In genomic region chr16:91217077-91217476, GRCm38 (mm10) we compare ENCODE assay signal across 20 mouse cellular contexts. TPM values are rescaled to one million over a fixed set of nuclear protein-coding genes. Genes with fewer than 3 reads are reported as not detected.
DNase-seq lines count a peak whose midpoint lies in the region; TF ChIP-seq lines count a peak whose summit lies in the region.
"Had no signal": no experiment of that assay in that cellular context is flagged by ENCODE, and none has a peak within 500 bp of the region (broad histone marks: within the 10 kb centered on the region; RNA-seq: fewer than 3 reads in every experiment).

No protein-coding gene starts in this region.

- TF ChIP-seq POLR2A in thymus, adult 2 months (IDR thresholded peaks at IDR 0.05; ENCODE audit: control insufficient read depth, extremely low read depth, insufficient read depth, low read length, poor library complexity) = no peak

- H3K27ac ChIP-seq in layer of hippocampus, adult 2 months = no peak overlapping the region
- H3K27ac ChIP-seq in thymus, adult 2 months (ENCODE audit: control insufficient read depth, insufficient read depth, low read length) = no peak overlapping the region
- H3K27ac ChIP-seq: liver, embryonic 13.5 days; midbrain, embryonic 12.5 days had no signal

- H3K36me3 ChIP-seq in thymus, adult 2 months (ENCODE audit: control insufficient read depth, insufficient read depth, low read length) = no peaks in the 10 kb centered on the region
- H3K36me3 ChIP-seq: liver, embryonic 13.5 days; midbrain, embryonic 12.5 days had no signal

- peak; percentile 54 for TF ChIP-seq CTCF in layer of hippocampus, adult 2 months (conservative IDR thresholded peaks at IDR 0.05)
- no peak for TF ChIP-seq CTCF in thymus, adult 2 months (IDR thresholded peaks at IDR 0.05; ENCODE audit: borderline replicate concordance, control insufficient read depth, extremely low read depth, insufficient read depth, low read length, poor library complexity)

- 25% methylated on average over 6 of the region's 6 CpGs for WGBS in thymus, adult 2 months

- no peaks in the 10 kb centered on the region for H3K4me1 ChIP-seq in thymus, adult 2 months (replicated peaks; ENCODE audit: control insufficient read depth, insufficient read depth, low read length)
- H3K4me1 ChIP-seq: liver, embryonic 13.5 days had no signal

- no peak overlapping the region for H3K4me3 ChIP-seq in layer of hippocampus, adult 2 months
- H3K4me3 ChIP-seq in thymus, adult 2 months (ENCODE audit: control insufficient read depth, insufficient read depth, low read length) = no peak overlapping the region
- H3K4me3 ChIP-seq: erythroblast, embryonic 14.5 days; liver, embryonic 13.5 days; midbrain, embryonic 12.5 days had no signal

- peak; percentile 29 to 42 for DNase-seq in cerebellum, postnatal 10 days
- no peak for DNase-seq in cerebellum, adult 9-10 months
- no peak for DNase-seq in layer of hippocampus, adult 2 months (ENCODE audit: low spot score in 2 of 2)
- no peak for DNase-seq in layer of hippocampus, adult 11-12 months (ENCODE audit: low spot score)
- peak; percentile 13 for DNase-seq in thymus, postnatal 25 days
- no peak for DNase-seq in thymus, adult 2 months
- no peak for DNase-seq in ovary, postnatal 10 days (ENCODE audit: low spot score)
- DNase-seq in right cerebral cortex, postnatal 4 days = no peak
- DNase-seq: adrenal gland, adult 2 months; cerebellum, adult 2 months; gastrocnemius, postnatal 25 days; heart, postnatal 36 days; kidney, postnatal 25 days; left cerebral cortex, postnatal 4 days; liver, embryonic 13.5 days; lung, postnatal 36 days had no signal

- peaks cover 7% of the 10 kb centered on the region; the same call in 1 of the 2 replicates for H3K27me3 ChIP-seq in thymus, adult 2 months (ENCODE audit: control insufficient read depth, insufficient read depth, low read length)

RNA-seq across cellular contexts. Expression of gene Olig2, which starts 8.2 kb away (rescaled TPM):
- total RNA-seq in layer of hippocampus, adult 2 months (2021) = 10 to 100 TPM; 25.2 to 27.1 TPM
- 0.11 and 0.12 TPM in 2 replicates for polyA plus RNA-seq in thymus, adult 2 months (2012; rRNA removed)
- total RNA-seq: adrenal gland, adult 2 months; gastrocnemius, postnatal 25 days; heart, postnatal 36 days had no signal
- polyA plus RNA-seq: adrenal gland, adult 2 months; erythroblast, embryonic 14.5 days; intestine, embryonic 14.5 days; liver, embryonic 13.5 days; testis, adult 2 months had no signal

RNA-seq across cellular contexts. Expression of gene Olig1, which starts 52.5 kb away (rescaled TPM):
- 100 to 1,000 TPM in 1 of 2 experiments, 10 to 100 TPM in 1; 95.9 to 105 TPM for total RNA-seq in layer of hippocampus, adult 2 months (2021)
- 0.51 and 0.66 TPM in 2 replicates for polyA plus RNA-seq in thymus, adult 2 months (2012; rRNA removed)
- total RNA-seq: gastrocnemius, postnatal 25 days; heart, postnatal 36 days had no signal
- polyA plus RNA-seq: erythroblast, embryonic 14.5 days had no signal

Comparison
In these comparisons a context has a peak if more than half of its experiments do, and no peak if none do; other contexts are left out.
1. DNase-seq: peak in cerebellum, postnatal 10 days (2 of 2) and thymus, postnatal 25 days (single experiment); none in cerebellum, adult 9-10 months (single experiment), layer of hippocampus, adult 2 months (0 of 2), layer of hippocampus, adult 11-12 months (single experiment), thymus, adult 2 months (single experiment), ovary, postnatal 10 days (single experiment) and right cerebral cortex, postnatal 4 days (single experiment).